8 mouse cellular contexts compared by ENCODE assay signal in the genomic region with DNA sequence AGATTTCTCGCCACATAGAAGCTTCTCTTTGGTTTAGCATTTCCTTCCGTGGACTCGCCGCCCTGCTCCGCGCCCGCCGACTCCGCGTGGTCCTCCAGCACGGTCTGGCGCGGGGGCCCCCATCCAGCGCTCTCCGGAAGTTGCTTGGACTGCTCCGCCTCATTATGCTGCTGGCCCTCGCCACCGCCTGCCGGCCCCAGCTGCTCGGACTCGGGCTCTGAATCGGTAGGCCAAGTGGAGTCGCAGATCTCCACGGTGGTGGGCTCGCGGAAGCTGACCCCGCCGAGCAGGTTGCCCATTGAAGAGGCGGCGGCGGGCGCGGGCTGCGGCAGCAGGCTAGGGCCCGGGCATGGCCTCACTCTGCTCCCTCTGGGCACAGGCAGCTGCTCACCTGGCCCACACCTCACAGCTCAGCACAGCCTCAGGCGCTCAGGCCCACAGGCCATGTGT. TPM values are rescaled to one million over a fixed set of nuclear protein-coding genes. Genes with fewer than 3 reads are reported as not detected.
DNase-seq lines count a peak whose midpoint lies in the region; ATAC-seq lines count a peak whose summit lies in the region.

No protein-coding gene starts in this region.

- ATAC-seq in kidney, embryonic 14.5 days (ENCODE audit: low FRiP score, low TSS enrichment) = peak; percentile 99
- ATAC-seq in forebrain, embryonic 11.5 days (replicated peaks; ENCODE audit: low FRiP score) = peak; percentile 99
- peak; percentile 99 for ATAC-seq in intestine, embryonic 15.5 days
- ATAC-seq in liver, embryonic 16.5 days (ENCODE audit: low read depth) = peak; percentile 54

- WGBS in kidney, embryonic 14.5 days = 2% methylated on average over 36 of the region's 36 CpGs
- 3% methylated on average over 32 of the region's 36 CpGs for WGBS in forebrain, embryonic 11.5 days
- WGBS in intestine, embryonic 15.5 days = 3% methylated on average over 36 of the region's 36 CpGs
- WGBS in liver, embryonic 16.5 days (ENCODE audit: insufficient replicate concordance) = 4% methylated on average over 36 of the region's 36 CpGs

- H3K9ac ChIP-seq in kidney, embryonic 14.5 days (ENCODE audit: low read depth, low read length) = peak overlapping the region; percentile 50; the same call in 1 of the 2 replicates
- peak overlapping the region; percentile 69 for H3K9ac ChIP-seq in forebrain, embryonic 11.5 days (ENCODE audit: low read length)
- peak overlapping the region; percentile 62 for H3K9ac ChIP-seq in intestine, embryonic 15.5 days
- H3K9ac ChIP-seq in liver, embryonic 16.5 days (ENCODE audit: low read depth, low read length) = no peak overlapping the region

- H3K4me1 ChIP-seq in kidney, embryonic 14.5 days (ENCODE audit: control insufficient read depth, insufficient read depth, low read length) = no peaks in the 10 kb centered on the region
- H3K4me1 ChIP-seq in forebrain, embryonic 11.5 days (replicated peaks; ENCODE audit: control insufficient read depth, insufficient read depth, low read length) = no peaks in the 10 kb centered on the region
- no peaks in the 10 kb centered on the region for H3K4me1 ChIP-seq in intestine, embryonic 15.5 days (replicated peaks)
- no peaks in the 10 kb centered on the region; the same call in 1 of the 2 replicates for H3K4me1 ChIP-seq in liver, embryonic 16.5 days (ENCODE audit: control insufficient read depth, low read depth, low read length)

- H3K27me3 ChIP-seq in kidney, embryonic 14.5 days (ENCODE audit: control insufficient read depth, insufficient read depth, low read length) = no peaks in the 10 kb centered on the region
- no peaks in the 10 kb centered on the region for H3K27me3 ChIP-seq in forebrain, embryonic 11.5 days (ENCODE audit: control insufficient read depth, insufficient read depth, low read length)
- no peaks in the 10 kb centered on the region for H3K27me3 ChIP-seq in intestine, embryonic 15.5 days (replicated peaks)
- H3K27me3 ChIP-seq in liver, embryonic 16.5 days (ENCODE audit: control insufficient read depth, insufficient read depth, low read depth, low read length) = no peaks in the 10 kb centered on the region; the same call in 1 of the 2 replicates

- H3K36me3 ChIP-seq in kidney, embryonic 14.5 days (ENCODE audit: control insufficient read depth, insufficient read depth, low read length) = no peaks in the 10 kb centered on the region
- no peaks in the 10 kb centered on the region for H3K36me3 ChIP-seq in forebrain, embryonic 11.5 days (ENCODE audit: control insufficient read depth, insufficient read depth, low read length)
- H3K36me3 ChIP-seq in intestine, embryonic 15.5 days = no peaks in the 10 kb centered on the region
- H3K36me3 ChIP-seq in liver, embryonic 16.5 days (ENCODE audit: control insufficient read depth, insufficient read depth) = no peaks in the 10 kb centered on the region

- H3K27ac ChIP-seq in kidney, embryonic 14.5 days (ENCODE audit: low read depth, low read length) = no peak overlapping the region
- no peak overlapping the region for H3K27ac ChIP-seq in forebrain, embryonic 11.5 days (ENCODE audit: low read depth, low read length)
- H3K27ac ChIP-seq in intestine, embryonic 15.5 days = no peak overlapping the region
- no peak overlapping the region for H3K27ac ChIP-seq in liver, embryonic 16.5 days (ENCODE audit: low read length)

- peak overlapping the region; percentile 42 for H3K4me3 ChIP-seq in kidney, embryonic 14.5 days (ENCODE audit: low read length)
- H3K4me3 ChIP-seq in forebrain, embryonic 11.5 days (ENCODE audit: low read depth, low read length) = peak overlapping the region; percentile 37
- H3K4me3 ChIP-seq in intestine, embryonic 15.5 days (replicated peaks) = peak overlapping the region; percentile 49
- peak overlapping the region; percentile 45 for H3K4me3 ChIP-seq in liver, embryonic 16.5 days (ENCODE audit: low read depth, low read length)

- peak overlapping the region; percentile 74 for H3K4me2 ChIP-seq in kidney, embryonic 14.5 days (replicated peaks; ENCODE audit: low read depth, low read length)
- H3K4me2 ChIP-seq in forebrain, embryonic 11.5 days (ENCODE audit: low read depth, low read length, severe bottlenecking) = peak overlapping the region; percentile 65
- peak overlapping the region; percentile 91 for H3K4me2 ChIP-seq in intestine, embryonic 15.5 days (replicated peaks)
- H3K4me2 ChIP-seq in liver, embryonic 16.5 days (ENCODE audit: low read depth, low read length) = peak overlapping the region; percentile 52

- DNase-seq in kidney, adult 18-20 months = no peak
- DNase-seq in adrenal gland, adult 8-10 months = peak; percentile 1
- DNase-seq in forebrain, embryonic 11.5 days (ENCODE audit: low spot score) = peak; percentile 84
- DNase-seq in ovary, postnatal 36 days (ENCODE audit: low spot score) = peak; percentile 47
- no peak for DNase-seq in thymus, postnatal 10 days (ENCODE audit: low spot score in 2 of 2)

- H3K9me3 ChIP-seq in kidney, embryonic 14.5 days (ENCODE audit: control insufficient read depth, low read length) = no peaks in the 10 kb centered on the region
- H3K9me3 ChIP-seq in forebrain, embryonic 11.5 days (ENCODE audit: control insufficient read depth, low read length) = no peaks in the 10 kb centered on the region
- H3K9me3 ChIP-seq in intestine, embryonic 15.5 days = no peaks in the 10 kb centered on the region
- no peaks in the 10 kb centered on the region for H3K9me3 ChIP-seq in liver, embryonic 16.5 days (replicated peaks; ENCODE audit: control insufficient read depth, low read length)

RNA-seq across cellular contexts. Expression of gene Vmn2r86, which starts 14.5 kb away (rescaled TPM):
- polyA plus RNA-seq in kidney, embryonic 14.5 days (2014; fragmentation: Nextera tagmentation; extraction: Ambion mirVana) = not detected in 2 replicates
- total RNA-seq in adrenal gland, adult 8-10 months (2022) = under 1 TPM in 1 of 4 experiments, not detected in 3; 0.03 TPM
- 0.03 TPM in 1 of 2 replicates, not detected in the other for polyA plus RNA-seq in forebrain, embryonic 11.5 days (2014; fragmentation: Nextera tagmentation; extraction: Ambion mirVana)
- polyA plus RNA-seq in intestine, embryonic 15.5 days (2015; fragmentation: Nextera tagmentation; extraction: Ambion mirVana) = not detected in 2 replicates
- not detected in 2 replicates for polyA plus RNA-seq in liver, embryonic 16.5 days (2015; fragmentation: Nextera tagmentation; extraction: Ambion mirVana)

RNA-seq across cellular contexts. Expression of gene Vmn2r87, which starts 26.9 kb away (rescaled TPM):
- not detected in 2 replicates for polyA plus RNA-seq in kidney, embryonic 14.5 days (2014; fragmentation: Nextera tagmentation; extraction: Ambion mirVana)
- total RNA-seq in adrenal gland, adult 8-10 months (2022) = not detected
- not detected in 2 replicates for polyA plus RNA-seq in forebrain, embryonic 11.5 days (2014; fragmentation: Nextera tagmentation; extraction: Ambion mirVana)
- polyA plus RNA-seq in intestine, embryonic 15.5 days (2015; fragmentation: Nextera tagmentation; extraction: Ambion mirVana) = not detected in 2 replicates
- not detected in 2 replicates for polyA plus RNA-seq in liver, embryonic 16.5 days (2015; fragmentation: Nextera tagmentation; extraction: Ambion mirVana)

RNA-seq across cellular contexts. Expression of gene Vmn2r85, which starts 40.8 kb away (rescaled TPM):
- not detected in 2 replicates for polyA plus RNA-seq in kidney, embryonic 14.5 days (2014; fragmentation: Nextera tagmentation; extraction: Ambion mirVana)
- not detected for total RNA-seq in adrenal gland, adult 8-10 months (2022)
- not detected in 2 replicates for polyA plus RNA-seq in forebrain, embryonic 11.5 days (2014; fragmentation: Nextera tagmentation; extraction: Ambion mirVana)
- not detected in 2 replicates for polyA plus RNA-seq in intestine, embryonic 15.5 days (2015; fragmentation: Nextera tagmentation; extraction: Ambion mirVana)
- polyA plus RNA-seq in liver, embryonic 16.5 days (2015; fragmentation: Nextera tagmentation; extraction: Ambion mirVana) = 0.01 TPM in 1 of 2 replicates, not detected in the other

Comparison
In these comparisons a context has a peak if more than half of its experiments do, and no peak if none do; other contexts are left out.
1. DNase-seq: peak in adrenal gland, adult 8-10 months (single experiment), forebrain, embryonic 11.5 days (single experiment) and ovary, postnatal 36 days (single experiment); none in kidney, adult 18-20 months (single experiment) and thymus, postnatal 10 days (0 of 2).
2. Peak in every context shown above with its lines, with median percentiles within 50 percentile points of each other: ATAC-seq, H3K4me2 ChIP-seq and H3K4me3 ChIP-seq.